Mouse (Mus musculus): ENCODE measurements around the gene Smap1. TPM values are rescaled to one million over a fixed set of nuclear protein-coding genes. Genes with fewer than 3 reads are reported as not detected.

The Smap1 gene
- polyA plus RNA-seq, 1 experiment from 2014 or later, result 131 TPM

Other genes with a start within 250 kb of the Smap1 start
- gene B3gat2, start 160.6 kb downstream of the Smap1 start, polyA plus RNA-seq (2015; fragmentation: Nextera tagmentation; extraction: Ambion mirVana), result 14.8 and 15.3 TPM in 2 replicates
- 87.7 and 97.8 TPM in 2 replicates for gene Sdhaf4, start 83.3 kb upstream of the Smap1 start, polyA plus RNA-seq (2015; fragmentation: Nextera tagmentation; extraction: Ambion mirVana)
- 23.9 and 27.7 TPM in 2 replicates for gene Fam135a, start 178.0 kb upstream of the Smap1 start, polyA plus RNA-seq (2015; fragmentation: Nextera tagmentation; extraction: Ambion mirVana)

Data from midbrain, embryonic 15.5 days (tissue).